Mouse (Mus musculus) limb, embryonic 13.5 days (tissue): ENCODE measurements around the gene Ugt1a6b. TPM values are rescaled to one million over a fixed set of nuclear protein-coding genes. Genes with fewer than 3 reads are reported as not detected.
A peak's percentile ranks its signal among the peaks of the same experiment; 100 is the strongest.

Experiments
- ATAC-seq: fragments of 200-750 bp; cut with Nextera tagmentation; 2 replicates; pipeline ENCODE4 v1.8.0; 2017; ENCODE audit warnings: low read depth, moderate number of reproducible peaks, moderate TSS enrichment; ENCODE audit not compliant: low FRiP score
- H3K27ac ChIP-seq: fragments of 300-500 bp; sonication (generic); 2 replicates; pipeline ENCODE4 v1.5.1; 2015; ENCODE audit warnings: inconsistent platforms, mild to moderate bottlenecking, moderate library complexity
- H3K27me3 ChIP-seq: fragments of 300-500 bp; sonication (generic); 2 replicates; pipeline ENCODE4 v1.6.1; 2015; ENCODE audit warnings: mild to moderate bottlenecking, inconsistent platforms
- H3K36me3 ChIP-seq: fragments of 300-500 bp; sonication (generic); 2 replicates; pipeline ENCODE4 v1.6.1; 2015; ENCODE audit warnings: inconsistent platforms, mild to moderate bottlenecking, moderate library complexity
- H3K4me1 ChIP-seq: fragments of 300-500 bp; sonication (generic); 2 replicates; pipeline ENCODE4 v1.6.1; 2015; ENCODE audit warnings: inconsistent platforms
- H3K4me2 ChIP-seq: fragments of 300-500 bp; sonication (generic); replicated peaks from 2 replicates; pipeline ENCODE4 v1.6.1; 2015; ENCODE audit warnings: inconsistent platforms, mild to moderate bottlenecking, moderate library complexity
- H3K4me3 ChIP-seq: fragments of 300-500 bp; sonication (generic); 2 replicates; pipeline ENCODE4 v1.5.1; 2015; ENCODE audit warnings: moderate library complexity, mild to moderate bottlenecking, inconsistent platforms
- H3K9ac ChIP-seq: fragments of 300-500 bp; sonication (generic); 2 replicates; pipeline ENCODE4 v1.6.1; 2015; ENCODE audit warnings: mild to moderate bottlenecking, inconsistent platforms
- H3K9me3 ChIP-seq: fragments of 300-500 bp; sonication (generic); 2 replicates; pipeline ENCODE4 v1.6.1; 2016; ENCODE audit warnings: inconsistent platforms
- WGBS: fragments of 180-500 bp; shearing (Covaris S2); methylation state at CpG from one replicate; pipeline ENCODE4 v1.1.7; 2015; 5-methylcytosine and 5-hydroxymethylcytosine counted together
- polyA plus RNA-seq: library from polyadenylated mRNA; unstranded; fragments of >200 nt; fragmentation: Nextera tagmentation; extraction: Ambion mirVana; gene quantifications from 2 replicates; pipeline ENCODE4 v1.2.1, GENCODE M21; 2015

Ugt1a6b gene
- polyA plus RNA-seq, 1 experiment from 2014 or later, result not detected

- no peak for ATAC-seq
- no peak overlapping the region for H3K4me3 ChIP-seq
- no peaks in the 10 kb centered on the region for H3K4me1 ChIP-seq
- H3K27me3 ChIP-seq, result no peaks in the 10 kb centered on the region
- no peak overlapping the region for H3K9ac ChIP-seq
- H3K4me2 ChIP-seq, result no peak overlapping the region
- H3K36me3 ChIP-seq, result no peaks in the 10 kb centered on the region
- WGBS, result 76% methylated on average over 6 of the region's 6 CpGs
- no peak overlapping the region for H3K27ac ChIP-seq
- H3K9me3 ChIP-seq, result peaks cover 100% of the 10 kb centered on the region
These were observed 128.1 kb downstream of the Ugt1a6b start for GRCm38 (mm10) chr1:88230981-88231802.

- Histone ChIP-seq H3K27me3 (no peaks in the 10 kb centered on the region), H3K27ac (no peak overlapping the region), H3K36me3 (no peaks in the 10 kb centered on the region), H3K9ac (no peak overlapping the region), H3K4me3 (no peak overlapping the region), H3K4me2 (no peak overlapping the region), H3K4me1 (no peaks in the 10 kb centered on the region), H3K9me3 (peaks cover 97% of the 10 kb centered on the region)
- ATAC-seq, result no peak
- WGBS, result 70% methylated on average over 7 of the region's 7 CpGs
These were observed 128.9 kb downstream of the Ugt1a6b start for GRCm38 (mm10) chr1:88231803-88232499.

- H3K27ac ChIP-seq, result no peak overlapping the region
- no peaks in the 10 kb centered on the region for H3K4me1 ChIP-seq
- no peak overlapping the region for H3K4me2 ChIP-seq
- no peak overlapping the region for H3K9ac ChIP-seq
- ATAC-seq, result no peak
- peaks cover 97% of the 10 kb centered on the region for H3K9me3 ChIP-seq
- H3K36me3 ChIP-seq, result no peaks in the 10 kb centered on the region
- WGBS, result 57% methylated on average over 3 of the region's 3 CpGs
- no peaks in the 10 kb centered on the region for H3K27me3 ChIP-seq
- H3K4me3 ChIP-seq, result no peak overlapping the region
These were observed 129.8 kb downstream of the Ugt1a6b start for GRCm38 (mm10) chr1:88232664-88233380.

GRCm38 (mm10) chr1:88233421-88234247 is 130.6 kb downstream of the Ugt1a6b start:
- no peak for ATAC-seq
- no peaks in the 10 kb centered on the region for H3K36me3 ChIP-seq
- H3K4me3 ChIP-seq, result no peak overlapping the region
- H3K4me2 ChIP-seq, result no peak overlapping the region
- no peaks in the 10 kb centered on the region for H3K4me1 ChIP-seq
- H3K27ac ChIP-seq, result no peak overlapping the region
- WGBS, result 70% methylated on average over 14 of the region's 14 CpGs
- H3K9ac ChIP-seq, result no peak overlapping the region
- H3K9me3 ChIP-seq, result peaks cover 97% of the 10 kb centered on the region
- no peaks in the 10 kb centered on the region for H3K27me3 ChIP-seq

- H3K36me3 ChIP-seq, result no peaks in the 10 kb centered on the region
- H3K4me3 ChIP-seq, result no peak overlapping the region
- no peak for ATAC-seq
- H3K27me3 ChIP-seq, result no peaks in the 10 kb centered on the region
- H3K27ac ChIP-seq, result no peak overlapping the region
- 65% methylated on average over 4 of the region's 4 CpGs for WGBS
- no peak overlapping the region for H3K4me2 ChIP-seq
- H3K4me1 ChIP-seq, result no peaks in the 10 kb centered on the region
- peaks cover 97% of the 10 kb centered on the region for H3K9me3 ChIP-seq
- no peak overlapping the region for H3K9ac ChIP-seq
These were observed 131.2 kb downstream of the Ugt1a6b start for GRCm38 (mm10) chr1:88234248-88234610.

- H3K4me2 ChIP-seq, result no peak overlapping the region
- no peaks in the 10 kb centered on the region for H3K4me1 ChIP-seq
- H3K9me3 ChIP-seq, result peaks cover 97% of the 10 kb centered on the region
- no peak for ATAC-seq
- H3K4me3 ChIP-seq, result no peak overlapping the region
- no peak overlapping the region for H3K27ac ChIP-seq
- H3K9ac ChIP-seq, result no peak overlapping the region
- H3K27me3 ChIP-seq, result no peaks in the 10 kb centered on the region
- no peaks in the 10 kb centered on the region for H3K36me3 ChIP-seq
- WGBS, result 44% methylated on average over 5 of the region's 5 CpGs
These were observed 131.6 kb downstream of the Ugt1a6b start for GRCm38 (mm10) chr1:88234646-88235045.

GRCm38 (mm10) chr1:88235046-88235893 is 132.2 kb downstream of the Ugt1a6b start:
- Histone ChIP-seq H3K27ac (no peak overlapping the region), H3K9ac (no peak overlapping the region), H3K36me3 (no peaks in the 10 kb centered on the region), H3K27me3 (no peaks in the 10 kb centered on the region), H3K4me2 (no peak overlapping the region), H3K9me3 (peaks cover 97% of the 10 kb centered on the region), H3K4me1 (no peaks in the 10 kb centered on the region), H3K4me3 (no peak overlapping the region)
- 0 out of 2 replicates have a peak, but pooled peaks have one; percentile 1 for ATAC-seq
- WGBS, result 65% methylated on average over 11 of the region's 11 CpGs

GRCm38 (mm10) chr1:88235894-88236415 is 132.9 kb downstream of the Ugt1a6b start:
- H3K4me2 ChIP-seq, result no peak overlapping the region
- H3K4me1 ChIP-seq, result no peaks in the 10 kb centered on the region
- H3K9me3 ChIP-seq, result peaks cover 97% of the 10 kb centered on the region
- H3K27me3 ChIP-seq, result no peaks in the 10 kb centered on the region
- ATAC-seq, result no peak
- H3K36me3 ChIP-seq, result no peaks in the 10 kb centered on the region
- WGBS, result 67% methylated on average over 4 of the region's 4 CpGs
- no peak overlapping the region for H3K27ac ChIP-seq
- H3K4me3 ChIP-seq, result no peak overlapping the region
- no peak overlapping the region for H3K9ac ChIP-seq

- H3K27me3 ChIP-seq, result no peaks in the 10 kb centered on the region
These were observed 134.3 kb downstream of the Ugt1a6b start for GRCm38 (mm10) chr1:88237311-88237710.

GRCm38 (mm10) chr1:88238771-88239170 is 135.7 kb downstream of the Ugt1a6b start:
- Histone ChIP-seq H3K9me3 (peaks cover 94% of the 10 kb centered on the region), H3K9ac (no peak overlapping the region), H3K36me3 (no peaks in the 10 kb centered on the region), H3K27ac (no peak overlapping the region), H3K4me3 (no peak overlapping the region), H3K27me3 (no peaks in the 10 kb centered on the region), H3K4me2 (no peak overlapping the region), H3K4me1 (no peaks in the 10 kb centered on the region)
- 79% methylated on average over 6 of the region's 6 CpGs for WGBS
- ATAC-seq, result no peak

More at GRCm38 (mm10) chr1:88237311-88237710, 134.3 kb downstream of the Ugt1a6b start:
- H3K36me3 ChIP-seq, result no peaks in the 10 kb centered on the region
- H3K4me1 ChIP-seq, result no peaks in the 10 kb centered on the region
- no peak overlapping the region for H3K4me3 ChIP-seq
- no peak overlapping the region for H3K27ac ChIP-seq
- WGBS, result 79% methylated on average over 5 of the region's 5 CpGs
- no peak overlapping the region for H3K9ac ChIP-seq
- no peak overlapping the region for H3K4me2 ChIP-seq
- peaks cover 95% of the 10 kb centered on the region for H3K9me3 ChIP-seq
- no peak for ATAC-seq

GRCm38 (mm10) chr1:88240072-88240471 is 137.0 kb downstream of the Ugt1a6b start:
- no peaks in the 10 kb centered on the region for H3K36me3 ChIP-seq
- no peak overlapping the region for H3K9ac ChIP-seq
- H3K4me3 ChIP-seq, result no peak overlapping the region
- no peaks in the 10 kb centered on the region for H3K4me1 ChIP-seq
- peaks cover 94% of the 10 kb centered on the region for H3K9me3 ChIP-seq
- H3K4me2 ChIP-seq, result no peak overlapping the region
- H3K27ac ChIP-seq, result no peak overlapping the region
- WGBS, result 73% methylated on average over 5 of the region's 5 CpGs
- no peak for ATAC-seq
- no peaks in the 10 kb centered on the region for H3K27me3 ChIP-seq
